Mouse (Mus musculus) thymus, postnatal 36 days (tissue): Measurements from ENCODE around the gene Ankrd54.

Source experiments
- DNase-seq, 2 experiments: peaks; one replicate each; pipeline ENCODE4 v3.0.0; 2022; ENCODE audit warnings: mixed read lengths in 2 of 2

The Ankrd54 gene

DNA sequence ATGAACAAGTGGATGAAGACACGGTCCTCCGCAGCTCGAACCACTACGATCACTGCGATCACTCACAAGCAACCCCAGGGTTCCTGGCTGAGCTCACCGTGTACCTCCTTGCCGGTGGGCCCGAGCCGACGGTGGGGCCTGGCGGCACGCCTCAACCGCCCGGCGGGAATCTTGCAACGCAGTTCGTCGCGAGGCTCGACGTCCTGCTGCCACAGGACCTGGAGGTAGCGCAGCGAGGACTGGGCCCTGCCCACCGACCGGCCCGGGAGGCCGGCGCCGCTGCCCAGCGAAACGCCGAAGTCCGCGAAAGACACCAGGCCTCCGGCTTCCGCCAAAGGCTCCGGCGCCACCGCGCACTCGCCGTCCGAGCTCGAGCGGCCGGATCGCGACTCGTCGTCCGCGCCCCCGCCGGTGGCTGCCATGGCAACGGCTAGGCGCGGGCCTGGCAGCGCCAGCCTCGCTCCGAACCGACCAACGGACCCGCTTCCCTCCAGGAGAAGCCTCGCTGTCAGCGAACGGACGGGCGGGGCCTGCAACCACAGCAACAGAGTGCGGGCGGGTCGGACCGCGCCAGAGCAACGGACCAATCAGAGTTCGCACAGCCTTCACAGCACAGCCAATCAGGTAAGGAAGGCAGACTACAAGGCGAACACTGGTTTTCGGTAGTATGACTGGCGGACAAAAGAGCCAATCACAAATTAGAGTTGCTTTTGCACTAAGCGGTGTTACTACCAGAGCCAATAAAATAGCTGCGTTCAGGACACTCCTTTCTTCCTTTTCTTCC lies at the start of gene Ankrd54:
Ankrd54 (minus strand) TSS at position 518 of the 784 bp plus-strand sequence.
- peak; percentile 91 to 96 for DNase-seq

DNA sequence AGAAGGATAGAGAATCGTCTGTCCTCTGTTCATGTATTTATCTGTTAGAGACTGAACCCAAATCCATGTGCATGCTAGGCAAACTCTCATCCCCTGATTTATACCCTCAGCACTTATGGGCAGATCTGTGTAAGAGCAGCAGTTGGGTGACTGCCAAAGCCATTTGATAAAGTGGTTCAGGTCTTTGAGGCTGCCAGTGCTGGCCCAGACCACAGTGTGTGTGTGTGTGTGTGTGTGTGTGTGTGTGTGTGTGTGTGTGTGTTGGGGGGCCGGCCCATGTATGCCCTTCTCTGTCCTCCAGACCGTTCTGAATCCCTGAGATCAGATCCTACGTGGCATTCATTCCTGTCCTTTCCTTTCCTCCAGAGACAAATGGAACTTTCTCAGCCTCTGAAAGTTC lies 49.1 kb upstream of the Ankrd54 start:
- DNase-seq = no peak

DNA sequence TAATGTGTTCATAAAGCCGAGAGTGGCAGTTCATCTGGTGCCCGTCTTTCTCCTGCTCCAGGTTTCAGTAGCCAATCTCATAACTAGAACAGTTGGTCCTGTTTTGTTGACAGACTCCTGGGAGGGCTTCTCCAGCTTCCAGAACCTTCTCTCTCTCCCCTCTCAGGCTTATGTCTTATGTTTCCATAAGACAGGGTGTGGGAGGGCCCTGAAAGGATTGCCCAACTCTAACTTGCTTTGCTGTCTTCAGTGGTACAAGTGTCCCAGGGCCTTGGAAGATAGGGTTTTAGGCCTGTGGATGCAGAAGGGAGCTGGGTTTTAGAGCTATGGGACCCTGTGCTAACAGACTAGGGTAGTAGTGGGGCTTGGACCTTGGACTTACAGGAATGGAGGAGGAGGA lies 47.8 kb upstream of the Ankrd54 start:
- DNase-seq = no peak

DNA sequence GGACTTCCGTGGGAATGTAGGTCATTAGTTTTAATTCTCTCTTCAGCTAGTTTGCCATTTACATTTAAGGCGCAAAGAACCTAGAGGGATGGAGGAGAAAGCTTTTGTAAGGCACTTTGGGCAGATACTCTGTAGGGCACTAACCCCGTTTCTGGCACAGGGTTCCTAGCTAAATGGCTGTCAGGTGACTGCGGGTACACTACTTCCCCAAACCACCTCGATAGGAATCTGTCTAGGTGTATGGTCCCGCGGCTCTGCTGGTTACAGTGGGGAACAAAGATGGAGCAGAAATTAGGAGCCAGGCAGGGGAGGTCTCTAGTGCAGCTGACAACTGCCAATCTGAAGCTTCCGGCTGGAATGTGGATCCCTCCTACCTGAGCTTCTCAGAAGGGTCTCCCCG lies 47.3 kb upstream of the Ankrd54 start:
- no peak for DNase-seq

DNA sequence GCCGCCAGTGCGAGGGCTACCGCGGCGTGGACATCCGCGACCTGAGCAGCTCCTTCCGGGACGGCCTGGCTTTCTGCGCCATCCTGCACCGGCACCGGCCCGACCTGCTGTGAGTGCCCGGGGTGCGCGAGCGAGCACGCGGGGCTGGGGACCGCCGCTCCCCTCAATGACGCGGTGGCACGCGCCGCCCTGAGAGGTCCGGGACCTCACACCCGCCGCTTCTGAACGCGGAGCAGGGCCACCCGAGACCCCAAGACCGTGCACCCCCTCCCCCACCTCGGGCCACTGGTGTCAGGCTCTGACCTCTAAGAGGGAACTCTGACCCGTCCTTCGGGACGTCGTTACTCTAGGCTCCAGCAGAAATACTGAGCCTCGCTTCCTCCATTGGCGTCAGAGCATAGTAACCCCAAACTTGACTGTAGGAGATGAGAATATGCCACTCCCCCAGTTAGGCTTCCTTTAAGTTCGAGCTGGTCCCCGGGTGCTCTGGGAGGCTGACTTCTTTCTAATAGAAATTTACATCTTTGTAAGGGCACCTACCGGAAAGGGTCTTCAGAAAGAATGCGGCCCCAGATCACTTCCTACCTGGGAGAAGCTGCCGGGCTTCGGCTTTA lies 46.7 kb upstream of the Ankrd54 start:
- DNase-seq = peak; percentile 35 to 59

DNA sequence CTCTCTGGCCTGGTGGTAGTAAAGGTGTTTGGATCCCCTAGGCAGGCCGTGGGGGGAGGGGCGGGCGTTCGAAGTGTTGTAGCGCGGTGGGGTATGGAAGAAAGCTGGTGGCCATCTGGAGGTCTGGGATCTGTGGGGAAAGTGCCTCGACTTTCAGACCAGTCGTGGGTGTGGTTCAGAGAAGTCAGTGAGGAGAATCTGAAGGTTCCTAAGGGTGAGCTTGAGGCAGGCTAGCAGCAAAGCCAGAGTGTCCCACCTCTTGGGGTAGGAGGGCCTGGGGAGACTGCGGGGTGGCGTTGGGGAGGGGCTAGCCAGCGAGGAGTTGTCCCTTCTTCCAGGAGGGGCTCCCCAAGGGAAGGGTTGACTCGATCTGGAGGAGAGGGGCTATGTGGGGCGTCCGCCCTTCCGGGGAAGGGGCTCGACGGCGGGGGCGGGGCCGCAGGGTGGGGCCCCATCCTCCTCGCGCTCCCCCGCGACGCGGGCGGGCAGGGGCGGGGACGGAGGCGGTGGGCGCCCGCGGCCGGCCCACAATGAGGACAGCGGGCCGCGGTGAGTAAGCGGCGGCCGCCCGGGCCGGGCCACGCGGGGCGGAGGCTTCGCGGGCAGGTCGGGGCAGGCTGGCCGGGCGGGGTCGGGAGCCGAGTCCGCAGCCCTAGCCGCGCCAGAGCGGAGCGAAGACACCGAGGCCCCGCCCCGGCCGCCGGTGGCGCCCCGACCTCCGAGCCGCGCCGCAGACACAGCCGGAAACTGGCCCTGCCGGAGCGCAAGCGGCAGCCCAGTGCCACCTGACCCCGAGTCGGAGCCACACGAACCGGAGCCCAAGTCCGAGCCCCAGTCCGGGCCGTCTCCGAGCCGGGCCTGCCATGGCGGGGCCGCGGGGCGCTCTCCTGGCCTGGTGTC lies 46.0 kb upstream of the Ankrd54 start, which contains the start of gene Micall1:
Micall1 (plus strand) TSS at position 478 of the 900 bp plus-strand sequence.
- peak; percentile 71 to 75 for DNase-seq

DNA sequence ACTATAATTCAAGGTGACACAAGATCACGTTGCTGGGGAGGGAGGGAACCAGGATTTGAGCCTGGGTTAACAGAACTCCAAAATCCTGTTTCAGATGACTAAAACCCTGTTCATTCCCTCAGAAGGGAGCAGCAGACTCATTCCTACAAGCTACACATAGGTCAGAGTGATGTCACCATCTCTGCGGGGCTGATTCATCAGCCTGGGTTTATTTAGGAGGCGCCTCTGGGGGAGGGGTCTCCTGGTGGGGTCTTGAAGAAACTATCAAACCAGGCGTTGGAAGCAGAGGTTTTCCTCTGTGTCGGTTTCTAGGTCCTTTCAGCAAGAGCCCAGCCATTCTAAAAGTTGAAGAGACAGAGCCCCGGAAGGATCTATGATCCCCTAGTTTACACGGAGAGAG lies 45.3 kb upstream of the Ankrd54 start:
- no peak for DNase-seq

DNA sequence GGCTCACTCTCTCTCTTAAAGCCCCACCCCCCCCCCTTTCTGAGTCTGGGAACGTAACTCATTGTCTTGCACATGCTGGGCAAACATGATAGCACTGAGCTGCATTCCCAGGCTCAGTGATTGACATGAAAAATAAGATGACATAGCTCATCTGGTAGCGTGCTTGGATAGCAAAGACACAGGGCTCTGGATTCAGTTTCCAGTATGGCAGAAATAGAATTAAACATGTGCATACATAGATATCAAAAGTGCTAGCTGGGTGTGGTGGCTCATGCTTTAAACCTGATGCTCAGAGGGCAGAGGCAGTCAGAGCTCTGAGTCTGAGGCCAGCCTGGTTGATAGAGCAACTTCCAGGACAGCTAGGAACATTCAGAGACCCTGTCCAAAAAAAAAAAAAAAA lies 43.1 kb upstream of the Ankrd54 start:
- DNase-seq = no peak

DNA sequence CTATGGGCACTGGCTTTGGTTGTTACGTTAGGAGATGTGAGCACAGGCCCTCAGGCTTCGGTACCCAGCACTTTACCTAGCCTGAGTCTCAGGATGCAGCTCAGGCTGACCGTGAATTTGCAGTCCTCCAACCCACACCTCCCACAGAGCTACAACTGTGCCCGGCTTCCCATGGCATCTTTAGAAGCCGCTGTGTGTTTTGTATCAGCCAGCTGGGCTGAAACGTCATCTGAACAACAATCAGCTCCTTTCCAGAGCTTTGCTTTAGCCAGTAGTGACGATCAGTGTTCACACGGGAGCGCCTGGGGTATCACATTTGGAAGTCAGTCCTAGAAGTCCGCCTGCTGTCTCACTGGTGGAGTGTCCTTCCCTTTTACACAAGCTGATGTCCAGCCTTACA lies 40.6 kb upstream of the Ankrd54 start:
- DNase-seq = no peak

DNA sequence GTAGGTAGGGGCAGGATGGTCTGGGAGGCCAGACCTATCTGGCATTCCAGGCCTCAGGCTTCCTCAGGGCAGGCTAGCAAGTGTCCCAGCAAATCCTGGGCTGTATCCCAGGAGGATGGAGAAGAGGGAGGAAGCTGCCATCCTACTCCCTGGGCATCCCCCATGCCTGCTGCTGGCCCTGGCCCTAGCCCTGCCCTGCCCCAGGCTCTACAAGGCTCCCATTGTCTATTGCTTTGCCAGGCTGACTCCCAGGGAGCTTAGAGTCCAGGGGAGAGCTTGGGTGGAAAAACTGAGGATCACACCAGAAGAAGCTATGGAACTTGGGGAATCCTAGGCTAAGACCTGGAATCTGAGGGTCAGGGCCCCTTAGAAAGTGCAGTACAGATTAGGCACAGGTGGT lies 38.8 kb upstream of the Ankrd54 start:
- DNase-seq = no peak

DNA sequence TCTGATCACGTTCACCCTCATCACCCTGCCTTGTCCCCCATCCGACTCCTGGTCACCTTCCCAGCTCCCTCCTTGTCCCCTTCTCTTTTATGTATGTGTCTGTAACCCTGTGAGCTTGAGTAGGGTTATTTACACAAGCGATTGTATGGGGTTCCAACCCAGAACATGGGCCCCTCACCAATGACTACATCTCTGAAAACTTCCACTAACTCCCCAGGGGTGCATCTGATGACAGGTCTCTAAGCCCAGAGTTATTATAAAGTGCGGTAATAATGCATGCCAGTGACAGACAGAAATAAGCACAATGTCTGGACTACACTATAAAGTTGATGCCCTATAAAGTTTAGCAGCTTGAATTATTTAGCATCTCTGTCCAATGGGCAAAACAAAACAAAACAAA lies 37.7 kb upstream of the Ankrd54 start:
- DNase-seq = no peak

DNA sequence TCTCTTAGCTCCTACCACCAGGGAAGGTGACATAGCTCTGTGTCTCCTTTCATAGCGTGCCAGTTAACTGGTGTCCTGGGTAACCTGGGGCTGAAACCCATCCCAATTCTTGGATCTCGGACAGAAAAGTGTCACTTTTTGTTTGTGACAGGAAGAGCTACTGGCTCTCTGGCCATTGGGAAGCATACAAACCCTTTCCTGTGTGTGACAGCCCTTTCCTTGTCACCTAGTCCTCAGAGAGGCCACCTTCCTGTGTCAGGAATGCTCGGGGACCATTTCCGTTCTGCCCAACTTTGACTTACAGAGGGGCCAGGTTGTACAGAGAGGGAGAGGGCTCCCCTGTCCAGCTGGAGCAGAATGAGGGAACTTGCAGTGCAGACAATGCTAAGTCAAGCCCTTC lies 36.8 kb upstream of the Ankrd54 start:
- DNase-seq = no peak

DNA sequence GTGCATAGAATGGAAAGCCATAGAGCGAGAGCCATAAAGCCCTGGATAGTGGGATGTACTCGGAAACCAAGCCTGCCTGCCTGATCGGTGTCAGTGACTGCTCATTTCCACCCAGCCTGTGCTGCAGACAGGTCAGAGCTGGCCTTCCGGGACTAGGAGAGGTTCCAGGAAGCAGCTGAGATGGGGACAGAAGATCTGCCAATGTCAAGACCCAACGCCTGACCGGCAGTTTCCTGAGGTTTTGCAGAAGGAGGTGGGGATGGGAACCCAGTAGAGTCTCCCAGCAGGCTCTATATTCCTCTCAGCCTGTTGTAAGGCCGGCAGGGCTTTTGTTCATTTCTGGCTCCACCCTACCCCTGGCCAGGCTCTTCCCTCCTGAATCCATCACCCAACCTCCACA lies 36.2 kb upstream of the Ankrd54 start:
- no peak for DNase-seq

DNA sequence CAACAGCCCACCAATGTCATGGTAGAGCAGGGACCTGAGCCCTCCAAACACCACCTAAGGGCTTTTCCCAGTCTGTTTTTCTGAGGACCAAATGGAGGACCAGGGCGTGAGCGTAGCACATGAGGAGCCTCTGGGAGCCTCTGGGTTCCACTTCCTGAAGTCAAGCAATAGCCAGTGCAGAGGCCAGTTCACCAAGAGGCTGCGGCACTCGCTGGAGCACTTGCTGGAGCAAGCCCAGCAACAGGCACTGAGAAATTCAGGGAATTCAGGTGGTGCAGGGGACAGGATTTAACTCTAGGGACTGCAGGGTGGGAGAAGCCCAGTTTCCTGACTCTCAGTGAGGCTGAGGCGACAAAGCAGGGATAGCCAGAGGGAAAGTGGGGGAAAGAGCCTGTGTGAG lies 35.5 kb upstream of the Ankrd54 start:
- no peak for DNase-seq

DNA sequence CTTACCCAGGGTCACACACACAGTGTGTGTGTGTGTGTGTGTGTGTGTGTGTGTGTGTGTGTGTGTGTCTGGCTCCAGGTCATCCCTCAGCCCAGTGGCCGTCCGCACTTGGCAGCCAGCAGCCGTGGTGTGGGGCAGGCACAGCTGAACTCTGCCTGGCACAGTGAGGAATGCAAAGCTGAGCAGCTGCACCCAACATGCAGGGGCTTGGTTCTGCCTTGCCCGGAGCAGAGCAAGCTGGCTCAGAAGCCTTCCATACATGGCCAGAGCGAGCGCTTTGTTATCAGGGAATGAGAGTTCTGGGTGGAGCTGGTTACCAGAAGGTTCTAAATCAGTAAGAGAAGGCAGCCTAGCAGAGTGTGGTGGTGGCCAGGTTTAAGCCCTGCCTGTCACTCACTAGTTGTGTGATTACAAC lies 34.9 kb upstream of the Ankrd54 start:
- DNase-seq = no peak

DNA sequence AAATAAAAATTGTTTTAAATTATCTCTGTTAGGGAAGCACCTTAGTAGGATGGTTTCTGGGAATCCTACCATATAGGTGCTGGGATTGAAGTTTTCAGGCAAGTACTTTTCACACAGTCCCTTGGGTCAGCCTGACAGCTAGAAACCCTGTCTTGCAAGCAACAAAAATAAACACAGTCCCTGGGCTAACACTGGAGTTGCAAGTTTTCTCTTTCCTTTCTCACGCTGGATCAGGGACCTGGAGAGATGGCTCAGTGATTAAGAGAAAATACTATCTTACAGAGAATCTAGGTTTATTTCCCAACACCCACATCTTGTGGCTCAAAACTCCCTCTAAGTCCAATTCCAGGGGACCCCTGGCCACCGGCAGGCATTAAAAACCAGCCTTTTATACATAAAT lies 34.4 kb upstream of the Ankrd54 start:
- no peak for DNase-seq

DNA sequence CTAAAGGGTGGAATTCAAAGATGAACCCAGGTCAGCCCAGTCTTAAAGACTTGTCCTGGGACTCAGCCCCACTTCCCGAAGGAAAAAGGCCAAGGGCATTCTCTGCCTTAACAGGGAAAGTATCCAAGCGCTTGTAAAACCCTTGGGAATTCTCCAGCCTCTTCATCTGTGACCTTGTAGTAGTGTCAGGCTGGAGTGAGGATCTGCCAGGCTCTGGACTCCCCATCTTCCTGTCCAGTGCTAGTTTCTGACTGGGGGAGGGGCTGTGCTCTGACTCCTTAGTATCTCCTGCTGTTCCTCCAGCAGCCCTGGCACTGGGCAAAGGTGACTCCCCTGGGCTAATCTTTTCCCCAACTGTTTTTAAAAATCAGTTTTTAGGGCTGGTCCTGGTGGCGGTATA lies 33.9 kb upstream of the Ankrd54 start:
- DNase-seq = no peak

DNA sequence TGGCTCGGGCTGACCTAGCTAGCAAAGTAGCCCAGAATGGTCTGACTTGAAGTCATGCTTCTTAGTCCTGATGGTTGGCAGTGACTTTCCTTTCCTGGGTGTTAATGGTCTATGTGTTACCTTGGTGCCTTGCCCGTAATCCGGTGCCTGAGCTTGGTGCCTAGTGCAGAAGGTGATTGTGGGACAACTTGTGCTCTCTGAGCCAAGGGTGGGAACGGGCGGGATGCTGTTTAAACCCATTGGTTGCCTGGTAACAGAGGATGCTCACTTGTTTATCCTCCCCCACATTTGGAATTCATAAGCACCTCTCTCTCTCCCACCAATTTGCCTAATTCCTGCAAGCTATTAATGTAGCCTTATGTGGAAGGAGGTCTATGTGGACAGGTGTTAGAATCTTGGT lies 32.8 kb upstream of the Ankrd54 start:
- DNase-seq = no peak

DNA sequence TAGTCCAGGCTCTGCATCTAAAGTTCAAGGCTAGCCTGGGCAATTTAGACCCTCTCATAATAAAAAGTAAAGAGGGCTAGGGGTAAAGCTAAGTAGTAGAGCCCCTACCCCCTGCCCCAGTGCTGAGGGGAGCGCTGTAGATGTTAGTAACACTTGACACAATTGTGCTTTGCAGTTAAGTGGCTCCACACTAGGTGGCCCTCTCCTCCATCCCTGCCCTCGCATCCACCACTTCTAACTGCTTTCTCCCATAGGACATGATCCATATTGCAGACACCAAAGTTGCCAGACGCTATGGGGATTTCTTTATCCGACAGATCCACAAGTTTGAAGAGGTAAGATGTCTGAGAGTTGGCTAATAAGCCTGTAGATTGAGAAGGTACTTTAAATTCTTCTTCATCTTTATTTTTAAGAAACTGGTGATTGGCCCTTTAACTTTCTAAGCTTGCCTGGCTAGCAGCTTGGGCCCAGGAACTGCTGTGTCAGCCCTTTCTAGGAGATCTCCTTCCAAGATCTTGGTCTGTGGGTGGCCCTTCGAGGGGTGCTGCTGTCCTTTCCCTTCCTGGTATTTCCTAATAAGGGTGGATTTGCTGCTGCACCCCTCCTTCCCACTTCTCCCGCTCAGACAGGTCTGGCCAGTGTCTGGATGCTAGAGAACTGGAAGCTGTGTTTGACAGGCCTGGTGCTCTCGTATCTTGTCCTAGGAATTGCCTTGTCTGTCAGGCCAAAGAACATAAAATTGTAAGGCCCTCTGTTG lies 30.6 kb upstream of the Ankrd54 start:
- no peak for DNase-seq

DNA sequence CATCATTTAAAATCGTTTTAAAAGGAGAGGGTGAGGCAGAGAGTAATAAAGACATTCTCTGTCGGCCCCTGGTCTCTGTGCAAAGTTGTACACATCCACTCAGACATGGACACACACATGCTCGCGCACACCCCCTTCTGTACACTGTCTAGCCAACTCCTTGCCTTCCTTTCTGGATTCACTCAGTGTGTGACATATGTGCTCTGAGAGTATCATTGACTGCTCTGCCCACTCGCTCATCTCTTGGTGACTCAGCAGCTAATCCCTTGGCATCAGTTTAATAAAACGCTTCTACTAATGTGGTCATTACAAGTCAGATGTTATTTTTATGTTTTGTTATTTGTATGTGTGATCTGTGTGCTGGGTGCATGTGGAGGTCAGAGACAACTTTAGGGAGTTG lies 29.6 kb upstream of the Ankrd54 start:
- DNase-seq = no peak

DNA sequence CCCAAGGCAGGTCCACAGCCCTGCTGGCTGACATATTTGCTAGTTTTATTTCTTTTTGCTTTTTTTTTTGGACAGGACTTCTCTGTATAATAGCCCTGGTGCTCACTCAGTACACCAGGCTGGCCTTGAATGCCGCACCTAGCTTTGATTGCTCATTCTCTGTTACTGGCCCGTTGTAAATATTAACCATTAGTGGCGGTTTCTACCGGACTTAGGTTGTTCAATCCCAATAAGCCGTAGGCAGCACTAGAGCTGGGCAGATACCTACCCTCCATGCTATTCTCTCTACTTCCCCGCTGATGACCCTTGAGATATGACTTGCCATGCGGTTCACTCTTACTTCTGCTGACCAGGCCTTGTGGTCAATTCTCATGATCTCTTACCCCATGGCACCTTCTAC lies 16.9 kb upstream of the Ankrd54 start:
- DNase-seq = no peak

DNA sequence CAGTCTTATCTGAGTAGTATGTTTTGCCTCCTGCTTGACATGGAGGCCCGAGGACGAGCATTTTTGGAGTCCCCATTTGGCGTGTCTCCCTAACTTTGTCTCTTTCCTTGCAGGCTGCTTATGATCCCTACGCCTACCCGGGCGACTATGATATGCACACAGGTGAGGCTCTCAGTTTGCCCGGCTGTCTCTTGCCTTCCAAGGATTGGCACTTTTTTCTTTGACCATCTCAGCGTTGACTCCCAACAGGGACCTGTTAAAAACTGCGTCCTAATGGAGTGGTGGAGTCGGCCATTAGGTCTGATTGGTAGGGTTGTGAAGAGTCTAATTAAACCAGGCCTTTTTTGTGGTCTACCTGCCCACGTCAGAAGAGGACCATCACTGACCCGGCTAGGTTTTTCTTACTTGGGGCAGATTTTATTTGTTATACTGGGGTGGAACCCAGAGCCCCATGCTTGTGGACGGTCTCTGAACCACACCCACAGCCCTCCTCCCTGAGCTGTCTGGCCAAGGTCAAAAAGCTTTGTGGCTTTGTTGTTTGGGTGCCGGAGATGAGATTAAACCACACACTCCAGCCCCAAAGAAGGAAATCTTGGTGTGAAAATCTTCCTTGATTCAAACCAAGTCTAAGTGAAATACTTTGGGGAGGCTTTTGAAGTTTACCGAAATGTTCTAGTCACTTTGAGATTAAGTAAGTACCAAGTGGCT lies 13.1 kb upstream of the Ankrd54 start:
- no peak for DNase-seq
